Mouse (Mus musculus) spleen, adult 2 months (tissue): ENCODE measurements around the gene Wfs1.

Source experiments
- CTCF ChIP-seq: fragments of 200-500 bp; IDR thresholded peaks from 2 replicates; pipeline ENCODE4 v1.5.1; 2011; ENCODE audit warnings: mild to moderate bottlenecking, inconsistent platforms; ENCODE audit not compliant: insufficient read depth, insufficient read length, insufficient replicate concordance; ENCODE audit errors: extremely low read depth
- POLR2A ChIP-seq: fragments of 200-500 bp; IDR thresholded peaks from 2 replicates; pipeline ENCODE4 v1.6.1; 2011; ENCODE audit warnings: low read depth, low read length, inconsistent platforms

DNA sequence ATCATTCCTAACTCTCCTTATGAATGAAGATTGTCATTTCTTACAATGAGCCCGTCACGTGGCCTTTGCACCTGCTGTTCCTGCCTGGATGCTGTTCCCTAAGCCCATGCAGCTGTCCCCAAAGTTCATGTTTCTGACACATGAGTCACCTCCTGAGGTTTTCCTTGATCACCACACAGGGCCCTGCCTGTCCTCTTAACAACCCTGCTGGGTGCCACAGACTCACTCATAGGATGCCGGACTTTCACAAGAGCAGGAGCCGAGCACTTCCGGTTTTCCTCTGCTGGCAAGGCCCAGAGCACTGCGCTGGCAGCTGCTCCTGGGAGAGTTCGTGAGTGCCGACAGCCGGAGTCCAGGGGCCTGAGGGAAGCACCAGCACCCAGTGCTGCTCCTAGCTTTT lies 12.0 kb upstream of the Wfs1 start:
- TF ChIP-seq CTCF, result no peak
- TF ChIP-seq POLR2A, result no peak
